Comparison of ENCODE assay signal across 10 mouse cellular contexts in genomic region chr7:48995171-48995570, GRCm38 (mm10).
DNase-seq lines count a peak whose midpoint lies in the region; ATAC-seq lines count a peak whose summit lies in the region.
"Had no signal": no experiment of that assay in that cellular context is flagged by ENCODE, and none has a peak within 500 bp of the region (broad histone marks: within the 10 kb centered on the region; RNA-seq: fewer than 3 reads in every experiment).

No protein-coding gene starts in this region.

- no peak overlapping the region for H3K9ac ChIP-seq in kidney, embryonic 14.5 days (ENCODE audit: low read depth, low read length)
- no peak overlapping the region for H3K9ac ChIP-seq in forebrain, embryonic 16.5 days (replicated peaks; ENCODE audit: low read depth, low read length)
- no peak overlapping the region for H3K9ac ChIP-seq in midbrain, embryonic 12.5 days (replicated peaks)

- intact Hi-C loops in left cerebral cortex, postnatal 4 days (cut with DNase I): no loop called here

- no peaks in the 10 kb centered on the region for H3K9me3 ChIP-seq in kidney, embryonic 14.5 days (ENCODE audit: control insufficient read depth, low read length)
- no peaks in the 10 kb centered on the region for H3K9me3 ChIP-seq in forebrain, embryonic 16.5 days (ENCODE audit: control insufficient read depth, low read length)
- no peaks in the 10 kb centered on the region for H3K9me3 ChIP-seq in midbrain, embryonic 12.5 days

- no peaks in the 10 kb centered on the region for H3K36me3 ChIP-seq in kidney, embryonic 14.5 days (ENCODE audit: control insufficient read depth, insufficient read depth, low read length)
- no peaks in the 10 kb centered on the region for H3K36me3 ChIP-seq in forebrain, embryonic 16.5 days (ENCODE audit: control insufficient read depth, insufficient read depth)
- no peaks in the 10 kb centered on the region for H3K36me3 ChIP-seq in midbrain, embryonic 12.5 days

- no peaks in the 10 kb centered on the region for H3K27me3 ChIP-seq in kidney, embryonic 14.5 days (ENCODE audit: control insufficient read depth, insufficient read depth, low read length)
- no peaks in the 10 kb centered on the region for H3K27me3 ChIP-seq in forebrain, embryonic 16.5 days (replicated peaks; ENCODE audit: control insufficient read depth, insufficient read depth, low read length)
- H3K27me3 ChIP-seq in midbrain, embryonic 12.5 days: peaks cover 3% of the 10 kb centered on the region; the same call in 1 of the 2 replicates

- WGBS in kidney, embryonic 14.5 days: 11% methylated on average over 13 of the region's 13 CpGs
- WGBS in forebrain, embryonic 16.5 days: 2% methylated on average over 13 of the region's 13 CpGs
- whole genome bisulfite sequencing in midbrain, embryonic 12.5 days: 3% methylated on average over 13 of the region's 13 CpGs

- no peak overlapping the region for H3K4me3 ChIP-seq in kidney, embryonic 14.5 days (ENCODE audit: low read length)
- no peak overlapping the region for H3K4me3 ChIP-seq in forebrain, embryonic 16.5 days (replicated peaks; ENCODE audit: low read length)
- H3K4me3 ChIP-seq in midbrain, embryonic 12.5 days: no peak overlapping the region

- no peak for ATAC-seq in kidney, embryonic 14.5 days (ENCODE audit: low FRiP score, low TSS enrichment)
- peak; percentile 24 for ATAC-seq in forebrain, embryonic 16.5 days
- peak; percentile 84 for ATAC-seq in midbrain, embryonic 12.5 days (ENCODE audit: low FRiP score, low read depth)

- 0 out of 2 replicates have a peak overlapping the region, but pooled peaks have one; percentile 8 for H3K4me2 ChIP-seq in kidney, embryonic 14.5 days (replicated peaks; ENCODE audit: low read depth, low read length)
- no peak overlapping the region for H3K4me2 ChIP-seq in forebrain, embryonic 16.5 days (ENCODE audit: low read length)
- peak overlapping the region; percentile 35 for H3K4me2 ChIP-seq in midbrain, embryonic 12.5 days (replicated peaks)

- DNase-seq in kidney, postnatal 4 days: no peak
- DNase-seq in left cerebral cortex, postnatal 4 days: no peak
- no peak for DNase-seq in gastrocnemius, adult 8-10 months (ENCODE audit: low spot score in 2 of 2)
- DNase-seq in cerebellum, postnatal 25 days: no peak
- no peak for DNase-seq in cerebellum, adult 11 months
- DNase-seq: B cell, adult 2 months; cerebellum, adult 18-20 months had no signal

- H3K4me1 ChIP-seq in kidney, embryonic 14.5 days (ENCODE audit: control insufficient read depth, insufficient read depth, low read length): no peaks in the 10 kb centered on the region
- H3K4me1 ChIP-seq in forebrain, embryonic 16.5 days (replicated peaks; ENCODE audit: control insufficient read depth, insufficient read depth, low read length): peaks cover 6% of the 10 kb centered on the region
- peaks cover 49% of the 10 kb centered on the region for H3K4me1 ChIP-seq in midbrain, embryonic 12.5 days

- H3K27ac ChIP-seq in kidney, embryonic 14.5 days (ENCODE audit: low read depth, low read length): no peak overlapping the region
- H3K27ac ChIP-seq in forebrain, embryonic 16.5 days (ENCODE audit: low read length): no peak overlapping the region
- peak overlapping the region; percentile 79 for H3K27ac ChIP-seq in midbrain, embryonic 12.5 days (replicated peaks)
